Mouse (Mus musculus) kidney, adult 2 months (tissue): Measurements from ENCODE around the gene Nfasc.

Experiments used
- CTCF ChIP-seq: fragments of 200-500 bp; conservative IDR thresholded peaks from 2 replicates; pipeline ENCODE4 v1.5.1; 2011; ENCODE audit warnings: low read depth, mild to moderate bottlenecking, control low read depth, low read length, moderate library complexity, mixed read lengths; ENCODE audit not compliant: insufficient read depth, insufficient read length
- POLR2A ChIP-seq: fragments of 200-500 bp; IDR thresholded peaks from one replicate; pipeline ENCODE4 v1.6.1; 2011; ENCODE audit warnings: low read depth, low read length, control low read depth

DNA sequence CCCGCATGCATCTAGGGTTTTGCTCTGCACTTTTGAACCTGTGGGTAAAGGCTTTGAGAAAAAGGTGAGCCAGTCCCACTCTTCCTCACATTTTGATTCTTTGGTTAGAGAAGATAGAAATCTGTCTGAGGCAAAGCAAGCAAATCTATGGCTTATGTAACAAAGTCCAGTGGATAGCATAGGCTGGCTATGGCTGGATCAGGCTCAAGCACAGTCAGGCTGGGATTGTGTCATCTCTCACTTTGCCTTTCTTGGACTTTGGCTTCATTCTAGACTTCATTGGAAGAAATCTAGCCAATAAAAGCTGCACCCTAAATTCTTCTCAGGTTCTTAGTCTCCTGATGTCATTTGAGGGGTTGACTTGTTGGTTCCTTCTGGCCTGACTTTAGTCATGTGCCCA is 38.7 kb upstream of the Nfasc start:
- TF ChIP-seq CTCF (no peak), POLR2A (no peak)
